Mouse (Mus musculus) stomach, postnatal 0 days (tissue): Measurements from ENCODE around the gene Gm5134.

ENCODE experiments used
- CTCF ChIP-seq: IDR thresholded peaks from 2 replicates; pipeline ENCODE4 v1.5.1; 2016; ENCODE audit warnings: antibody characterized with exemption, low read depth, mild to moderate bottlenecking, moderate library complexity
- EP300 ChIP-seq: optimal IDR thresholded peaks from 2 replicates; pipeline ENCODE3; 2016; ENCODE audit warnings: antibody characterized with exemption

DNA sequence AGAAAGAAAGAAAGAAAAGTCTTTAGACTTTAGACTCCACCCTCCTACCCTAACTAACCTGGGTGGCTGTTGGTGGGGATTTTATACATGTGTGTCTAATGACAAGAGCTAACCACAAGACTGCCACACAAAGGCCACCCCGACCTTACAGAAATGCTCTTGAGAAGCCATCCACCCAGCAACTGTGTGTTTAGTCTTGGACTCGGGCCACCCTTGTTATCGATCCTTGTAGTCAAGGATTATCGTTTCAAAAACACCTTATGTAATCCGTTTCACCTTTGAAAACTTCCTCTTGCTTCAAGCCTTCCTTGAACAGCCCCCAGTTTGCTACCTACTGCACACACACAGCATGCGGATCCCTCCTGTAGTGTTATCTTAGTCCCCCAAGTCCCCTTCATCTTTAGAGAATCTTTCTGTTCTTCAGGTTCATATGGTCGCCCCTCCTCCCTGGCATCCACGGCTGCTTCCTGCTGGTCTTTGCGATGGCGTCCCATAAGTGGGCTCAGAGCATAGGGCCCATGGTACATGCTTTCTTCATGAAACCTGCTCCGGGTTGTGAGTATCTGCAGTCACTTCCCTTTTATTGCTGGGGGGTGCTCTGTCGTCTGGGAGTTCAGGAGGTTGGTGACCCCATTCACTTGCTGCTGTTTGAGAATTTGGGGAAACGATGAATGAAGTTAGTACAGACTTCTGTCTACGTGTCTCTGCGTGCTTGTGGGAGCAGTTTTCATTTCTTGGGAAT lies 11.4 kb upstream of the Gm5134 start, which contains the start of gene Vpreb3:
- TF ChIP-seq EP300 (no peak), CTCF (no peak)
